Mouse (Mus musculus): ENCODE measurements around the gene Foxl2. TPM values are rescaled to one million over a fixed set of nuclear protein-coding genes. Genes with fewer than 3 reads are reported as not detected.

Gene Foxl2
- 0.65 and 0.81 TPM in 2 replicates for polyA plus RNA-seq (2015; fragmentation: Nextera tagmentation; extraction: Ambion mirVana)

GRCm38 (mm10) chr9:98955103-98955715 lies at the start of gene Foxl2:
TSS of gene Foxl2 (plus strand) at chr9:98955288.

GRCm38 (mm10) chr9:98985800-98986475 lies 30.9 kb downstream of the Foxl2 start, which contains the start of gene Faim:
TSS of gene Faim (plus strand) at chr9:98986373.

Other genes with a start within 250 kb of the Foxl2 start
- gene Prr23a1, start 112.8 kb upstream of the Foxl2 start, polyA plus RNA-seq (2015; fragmentation: Nextera tagmentation; extraction: Ambion mirVana), result 0.27 and 0.35 TPM in 2 replicates
- gene Prr23a2, start 98.8 kb upstream of the Foxl2 start, polyA plus RNA-seq (2015; fragmentation: Nextera tagmentation; extraction: Ambion mirVana), result not detected in 2 replicates
- gene Prr23a3, start 90.5 kb upstream of the Foxl2 start, polyA plus RNA-seq (2015; fragmentation: Nextera tagmentation; extraction: Ambion mirVana), result 0.08 TPM in 1 of 2 replicates, not detected in the other
- gene 7420426K07Rik, start 52.2 kb upstream of the Foxl2 start, polyA plus RNA-seq (2015; fragmentation: Nextera tagmentation; extraction: Ambion mirVana), result not detected in 2 replicates
- 113 and 122 TPM in 2 replicates for gene Faim, start 31.1 kb downstream of the Foxl2 start, polyA plus RNA-seq (2015; fragmentation: Nextera tagmentation; extraction: Ambion mirVana)
- 0.09 TPM in 1 of 2 replicates, not detected in the other for gene Gm1123, start 80.4 kb downstream of the Foxl2 start, polyA plus RNA-seq (2015; fragmentation: Nextera tagmentation; extraction: Ambion mirVana)
- gene Pik3cb, start 185.3 kb downstream of the Foxl2 start, polyA plus RNA-seq (2015; fragmentation: Nextera tagmentation; extraction: Ambion mirVana), result 3.3 and 5.9 TPM in 2 replicates

Data from neural tube, postnatal 0 days (tissue).